Mouse (Mus musculus): ENCODE results near the gene Rpgrip1. TPM values are rescaled to one million over a fixed set of nuclear protein-coding genes. Genes with fewer than 3 reads are reported as not detected.

The Rpgrip1 gene
- 0.41 and 1.6 TPM in 2 replicates for polyA plus RNA-seq (2012; rRNA removed)

GRCm38 (mm10) chr14:52110346-52110745, at the start of gene Rpgrip1:
Gene Rpgrip1, plus strand, starts transcription at chr14:52110704.

GRCm38 (mm10) chr14:52103856-52104676, 6.4 kb upstream of the Rpgrip1 start, which contains the start of gene Hnrnpc:
Gene Hnrnpc, minus strand, starts transcription at chr14:52104028.

GRCm38 (mm10) chr14:52197156-52197878, 86.8 kb downstream of the Rpgrip1 start, which contains the start of gene Supt16:
Gene Supt16, minus strand, starts transcription at chr14:52197416.

Other genes starting within 250 kb of the Rpgrip1 start
- 20.0 and 21.5 TPM in 2 replicates for gene Mettl17, start 225.9 kb upstream of the Rpgrip1 start, polyA plus RNA-seq (2012; rRNA removed)
- 0.32 and 0.52 TPM in 2 replicates for gene Slc39a2, start 217.8 kb upstream of the Rpgrip1 start, polyA plus RNA-seq (2012; rRNA removed)
- gene Ndrg2, start 196.5 kb upstream of the Rpgrip1 start, polyA plus RNA-seq (2012; rRNA removed): 87.1 and 97.7 TPM in 2 replicates
- gene Tppp2, start 192.3 kb upstream of the Rpgrip1 start, polyA plus RNA-seq (2012; rRNA removed): not detected in 2 replicates
- 0.06 TPM in 1 of 2 replicates, not detected in the other for gene Rnase13, start 187.9 kb upstream of the Rpgrip1 start, polyA plus RNA-seq (2012; rRNA removed)
- 66.6 and 69.1 TPM in 2 replicates for gene Arhgef40, start 126.0 kb upstream of the Rpgrip1 start, polyA plus RNA-seq (2012; rRNA removed)
- 0.83 and 1.5 TPM in 2 replicates for gene Tmem253, start 95.0 kb upstream of the Rpgrip1 start, polyA plus RNA-seq (2012; rRNA removed)
- gene Zfp219, start 90.0 kb upstream of the Rpgrip1 start, polyA plus RNA-seq (2012; rRNA removed): 45.3 and 51.5 TPM in 2 replicates
- not detected in 2 replicates for gene Olfr221, start 68.2 kb upstream of the Rpgrip1 start, polyA plus RNA-seq (2012; rRNA removed)
- 10.7 and 21.2 TPM in 2 replicates for gene Hnrnpc, start 6.7 kb upstream of the Rpgrip1 start, polyA plus RNA-seq (2012; rRNA removed)
- 2.0 and 3.1 TPM in 2 replicates for gene Supt16, start 86.7 kb downstream of the Rpgrip1 start, polyA plus RNA-seq (2012; rRNA removed)
- 10.5 and 13.2 TPM in 2 replicates for gene Chd8, start 147.1 kb downstream of the Rpgrip1 start, polyA plus RNA-seq (2012; rRNA removed)
- gene Tox4, start 168.4 kb downstream of the Rpgrip1 start, polyA plus RNA-seq (2012; rRNA removed): 12.2 and 13.6 TPM in 2 replicates
- 1.1 and 1.8 TPM in 2 replicates for gene Rab2b, start 168.8 kb downstream of the Rpgrip1 start, polyA plus RNA-seq (2012; rRNA removed)
- gene Mettl3, start 194.4 kb downstream of the Rpgrip1 start, polyA plus RNA-seq (2012; rRNA removed): 5.2 and 7.9 TPM in 2 replicates
- 0.73 and 0.97 TPM in 2 replicates for gene Sall2, start 218.1 kb downstream of the Rpgrip1 start, polyA plus RNA-seq (2012; rRNA removed)
- not detected in 2 replicates for gene Olfr1513, start 245.7 kb downstream of the Rpgrip1 start, polyA plus RNA-seq (2012; rRNA removed)